Mouse (Mus musculus) R1 (cell line): ENCODE results near the gene Zfp1.
A peak's percentile ranks its signal among the peaks of the same experiment; 100 is the strongest.

Experiments used
- DNase-seq: peaks from one replicate; pipeline ENCODE4 v3.0.0-alpha.2; 2018; ENCODE audit warnings: low read depth, low spot score

The Zfp1 gene

GRCm38 (mm10) chr8:111643264-111644141 lies at the start of gene Zfp1:
TSS of gene Zfp1 (plus strand) at chr8:111643401.
- DNase-seq, result peak; percentile 96

- no peak for DNase-seq
Measured at GRCm38 (mm10) chr8:111594044-111594840, 49.0 kb upstream of the Zfp1 start.

GRCm38 (mm10) chr8:111594951-111595350 lies 48.2 kb upstream of the Zfp1 start:
- no peak for DNase-seq

GRCm38 (mm10) chr8:111595712-111596484 lies 47.3 kb upstream of the Zfp1 start:
- peak; percentile 23 for DNase-seq

- DNase-seq, result no peak
Measured at GRCm38 (mm10) chr8:111596485-111596821, 46.7 kb upstream of the Zfp1 start.

- DNase-seq, result no peak
Measured at GRCm38 (mm10) chr8:111597310-111597709, 45.9 kb upstream of the Zfp1 start.

GRCm38 (mm10) chr8:111599707-111600444 lies 43.3 kb upstream of the Zfp1 start:
- DNase-seq, result no peak

GRCm38 (mm10) chr8:111602050-111602449 lies 41.2 kb upstream of the Zfp1 start:
- no peak for DNase-seq

- DNase-seq, result no peak
Measured at GRCm38 (mm10) chr8:111604986-111605385, 38.2 kb upstream of the Zfp1 start.

- no peak for DNase-seq
Measured at GRCm38 (mm10) chr8:111606961-111607360, 36.2 kb upstream of the Zfp1 start.

GRCm38 (mm10) chr8:111607414-111607813 lies 35.8 kb upstream of the Zfp1 start:
- DNase-seq, result no peak

GRCm38 (mm10) chr8:111613181-111613580 lies 30.0 kb upstream of the Zfp1 start:
- DNase-seq, result peak; percentile 99

- DNase-seq, result no peak
Measured at GRCm38 (mm10) chr8:111614786-111615701, 28.2 kb upstream of the Zfp1 start.

GRCm38 (mm10) chr8:111617812-111618211 lies 25.4 kb upstream of the Zfp1 start:
- DNase-seq, result no peak

- no peak for DNase-seq
Measured at GRCm38 (mm10) chr8:111618273-111618672, 24.9 kb upstream of the Zfp1 start.

- DNase-seq, result no peak
Measured at GRCm38 (mm10) chr8:111619936-111620335, 23.3 kb upstream of the Zfp1 start.

- DNase-seq, result peak; percentile 75
Measured at GRCm38 (mm10) chr8:111622104-111622503, 21.1 kb upstream of the Zfp1 start.

GRCm38 (mm10) chr8:111622553-111622952 lies 20.6 kb upstream of the Zfp1 start:
- DNase-seq, result no peak

GRCm38 (mm10) chr8:111624081-111624852 lies 18.9 kb upstream of the Zfp1 start:
- no peak for DNase-seq
